Mouse (Mus musculus): Measurements from ENCODE around the gene Wdr44. TPM values are rescaled to one million over a fixed set of nuclear protein-coding genes. Genes with fewer than 3 reads are reported as not detected.

Wdr44 gene
- polyA plus RNA-seq, 1 experiment from 2014 or later, result 18.0 TPM

DNA sequence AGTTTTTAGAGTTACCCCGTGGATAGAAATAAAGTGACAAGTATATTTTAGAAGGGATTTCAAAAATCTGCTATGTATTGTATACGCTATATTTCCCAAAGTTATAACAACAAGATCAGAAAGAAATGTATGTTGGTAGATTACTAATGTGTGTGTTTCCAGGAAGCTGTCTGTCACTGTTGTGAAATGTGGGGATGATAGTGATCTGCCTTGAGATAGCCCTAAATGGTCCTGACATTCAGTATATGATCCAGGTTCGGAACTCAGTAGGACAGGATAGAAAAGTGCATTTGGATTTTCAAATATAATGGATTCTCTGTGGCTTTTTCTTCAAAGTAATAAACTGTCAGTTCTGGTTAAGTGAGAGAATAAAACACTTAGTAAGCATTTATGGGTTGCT is 1.7 kb downstream of the Wdr44 start:
- H3K9me3 ChIP-seq (ENCODE audit: control insufficient read depth, low read length), result no peaks in the 10 kb centered on the region
- no peaks in the 10 kb centered on the region for H3K4me1 ChIP-seq (replicated peaks; ENCODE audit: control insufficient read depth, insufficient read depth, low read length)
- no peaks in the 10 kb centered on the region for H3K36me3 ChIP-seq (ENCODE audit: control insufficient read depth, insufficient read depth)
- WGBS, result 85% methylated on average over 3 of the region's 3 CpGs
- H3K27me3 ChIP-seq (replicated peaks; ENCODE audit: control insufficient read depth, insufficient read depth, low read length), result no peaks in the 10 kb centered on the region
- H3K9ac ChIP-seq (replicated peaks; ENCODE audit: low read depth, low read length), result no peak overlapping the region
- H3K27ac ChIP-seq (ENCODE audit: low read length), result no peak overlapping the region
- H3K4me3 ChIP-seq (replicated peaks; ENCODE audit: low read length), result no peak overlapping the region
- H3K4me2 ChIP-seq (ENCODE audit: low read length), result peak overlapping the region; percentile 28; the same call in 1 of the 2 replicates
- ATAC-seq, result no peak

GRCm38 (mm10) chrX:23695109-23695508 is 2.3 kb downstream of the Wdr44 start:
- no peaks in the 10 kb centered on the region for H3K9me3 ChIP-seq (ENCODE audit: control insufficient read depth, low read length)
- no peak for ATAC-seq
- H3K4me3 ChIP-seq (replicated peaks; ENCODE audit: low read length), result no peak overlapping the region
- no peak overlapping the region for H3K4me2 ChIP-seq (ENCODE audit: low read length)
- no peaks in the 10 kb centered on the region for H3K27me3 ChIP-seq (replicated peaks; ENCODE audit: control insufficient read depth, insufficient read depth, low read length)
- no peaks in the 10 kb centered on the region for H3K36me3 ChIP-seq (ENCODE audit: control insufficient read depth, insufficient read depth)
- H3K27ac ChIP-seq (ENCODE audit: low read length), result no peak overlapping the region
- H3K9ac ChIP-seq (replicated peaks; ENCODE audit: low read depth, low read length), result no peak overlapping the region
- H3K4me1 ChIP-seq (replicated peaks; ENCODE audit: control insufficient read depth, insufficient read depth, low read length), result no peaks in the 10 kb centered on the region

GRCm38 (mm10) chrX:23697346-23697745 is 4.5 kb downstream of the Wdr44 start:
- Histone ChIP-seq H3K9ac (replicated peaks; ENCODE audit: low read depth, low read length) (no peak overlapping the region), H3K27me3 (replicated peaks; ENCODE audit: control insufficient read depth, insufficient read depth, low read length) (no peaks in the 10 kb centered on the region), H3K4me1 (replicated peaks; ENCODE audit: control insufficient read depth, insufficient read depth, low read length) (no peaks in the 10 kb centered on the region), H3K9me3 (ENCODE audit: control insufficient read depth, low read length) (no peaks in the 10 kb centered on the region), H3K4me3 (replicated peaks; ENCODE audit: low read length) (no peak overlapping the region), H3K36me3 (ENCODE audit: control insufficient read depth, insufficient read depth) (no peaks in the 10 kb centered on the region), H3K4me2 (ENCODE audit: low read length) (no peak overlapping the region), H3K27ac (ENCODE audit: low read length) (no peak overlapping the region)
- WGBS, result 82% methylated on average over 2 of the region's 2 CpGs
- ATAC-seq, result no peak

DNA sequence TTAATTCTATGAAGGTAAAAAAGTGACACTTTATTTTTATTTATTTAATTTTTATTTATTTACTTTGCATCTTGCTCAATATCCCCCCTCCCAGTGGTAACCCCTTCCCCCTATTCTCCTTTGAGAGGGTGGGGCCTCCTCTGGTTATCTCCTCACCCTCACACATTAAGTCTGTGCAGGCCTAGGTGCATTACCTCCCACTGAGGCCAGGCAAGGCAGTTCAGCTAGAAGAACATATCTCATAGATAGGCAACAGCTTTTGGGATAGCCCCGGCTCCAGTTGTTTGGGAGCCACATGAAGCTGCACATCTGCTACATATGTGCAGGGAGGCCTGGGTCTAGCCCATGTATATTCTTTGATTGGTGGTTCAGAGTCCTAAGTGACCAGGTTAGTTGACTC is 6.2 kb downstream of the Wdr44 start:
- Histone ChIP-seq H3K4me2 (ENCODE audit: low read length) (no peak overlapping the region), H3K4me3 (replicated peaks; ENCODE audit: low read length) (no peak overlapping the region), H3K9ac (replicated peaks; ENCODE audit: low read depth, low read length) (no peak overlapping the region), H3K36me3 (ENCODE audit: control insufficient read depth, insufficient read depth) (no peaks in the 10 kb centered on the region), H3K27ac (ENCODE audit: low read length) (no peak overlapping the region), H3K9me3 (ENCODE audit: control insufficient read depth, low read length) (no peaks in the 10 kb centered on the region), H3K4me1 (replicated peaks; ENCODE audit: control insufficient read depth, insufficient read depth, low read length) (no peaks in the 10 kb centered on the region), H3K27me3 (replicated peaks; ENCODE audit: control insufficient read depth, insufficient read depth, low read length) (no peaks in the 10 kb centered on the region)
- 95% methylated on average over 1 of the region's 1 CpGs for WGBS
- no peak for ATAC-seq

GRCm38 (mm10) chrX:23717247-23717646 is 24.4 kb downstream of the Wdr44 start:
- H3K27ac ChIP-seq (ENCODE audit: low read length), result no peak overlapping the region
- no peaks in the 10 kb centered on the region for H3K27me3 ChIP-seq (replicated peaks; ENCODE audit: control insufficient read depth, insufficient read depth, low read length)
- H3K36me3 ChIP-seq (ENCODE audit: control insufficient read depth, insufficient read depth), result no peaks in the 10 kb centered on the region
- H3K9me3 ChIP-seq (ENCODE audit: control insufficient read depth, low read length), result no peaks in the 10 kb centered on the region
- no peak for ATAC-seq
- WGBS, result 83% methylated on average over 1 of the region's 1 CpGs
- no peak overlapping the region for H3K4me2 ChIP-seq (ENCODE audit: low read length)
- no peak overlapping the region for H3K9ac ChIP-seq (replicated peaks; ENCODE audit: low read depth, low read length)
- H3K4me1 ChIP-seq (replicated peaks; ENCODE audit: control insufficient read depth, insufficient read depth, low read length), result no peaks in the 10 kb centered on the region
- H3K4me3 ChIP-seq (replicated peaks; ENCODE audit: low read length), result no peak overlapping the region

DNA sequence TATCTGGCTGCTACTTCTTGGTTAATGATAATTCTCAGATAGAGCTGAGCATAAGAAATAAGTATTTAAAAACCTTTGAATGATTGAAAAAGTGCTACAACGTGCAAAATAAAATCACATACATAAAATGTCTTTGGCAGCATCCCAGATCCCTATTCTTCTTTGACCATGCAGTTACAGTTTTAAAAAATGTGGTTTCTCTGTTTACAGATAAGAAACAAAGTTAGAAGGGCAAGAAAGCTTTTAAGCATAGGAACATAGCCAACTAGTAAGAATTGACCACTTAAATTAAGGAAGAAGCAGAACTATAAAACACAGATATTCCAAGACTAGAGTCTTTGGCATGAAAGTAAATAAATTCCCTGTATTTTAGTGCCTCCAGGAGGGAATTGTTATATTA is 34.6 kb downstream of the Wdr44 start:
- no peaks in the 10 kb centered on the region for H3K9me3 ChIP-seq (ENCODE audit: control insufficient read depth, low read length)
- 88% methylated on average over 1 of the region's 1 CpGs for WGBS
- no peak overlapping the region for H3K9ac ChIP-seq (replicated peaks; ENCODE audit: low read depth, low read length)
- H3K4me3 ChIP-seq (replicated peaks; ENCODE audit: low read length), result no peak overlapping the region
- no peak overlapping the region for H3K27ac ChIP-seq (ENCODE audit: low read length)
- no peaks in the 10 kb centered on the region for H3K36me3 ChIP-seq (ENCODE audit: control insufficient read depth, insufficient read depth)
- H3K4me1 ChIP-seq (replicated peaks; ENCODE audit: control insufficient read depth, insufficient read depth, low read length), result no peaks in the 10 kb centered on the region
- no peak for ATAC-seq
- no peak overlapping the region for H3K4me2 ChIP-seq (ENCODE audit: low read length)
- H3K27me3 ChIP-seq (replicated peaks; ENCODE audit: control insufficient read depth, insufficient read depth, low read length), result no peaks in the 10 kb centered on the region

DNA sequence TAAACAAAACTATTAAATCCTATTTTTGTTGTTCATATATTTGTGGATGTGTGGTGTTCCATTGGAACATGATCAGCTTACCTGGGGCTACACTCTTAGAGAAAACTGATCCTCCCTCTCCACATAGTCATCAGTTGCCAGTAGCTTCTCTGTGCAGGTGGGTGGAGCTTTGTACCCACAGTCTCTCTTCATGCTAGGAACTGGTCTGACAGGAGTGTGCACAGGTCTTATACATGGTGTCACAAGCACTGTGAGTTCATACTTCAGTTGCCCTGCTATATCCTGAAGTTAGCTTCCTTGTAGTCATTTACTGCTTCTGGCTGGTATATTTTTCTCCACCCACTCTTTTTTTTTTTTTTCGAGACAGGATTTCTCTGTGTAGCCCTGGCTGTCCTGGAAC is 61.8 kb downstream of the Wdr44 start:
- Histone ChIP-seq H3K27ac (ENCODE audit: low read length) (no peak overlapping the region), H3K27me3 (replicated peaks; ENCODE audit: control insufficient read depth, insufficient read depth, low read length) (no peaks in the 10 kb centered on the region), H3K4me3 (replicated peaks; ENCODE audit: low read length) (no peak overlapping the region), H3K4me2 (ENCODE audit: low read length) (no peak overlapping the region), H3K9ac (replicated peaks; ENCODE audit: low read depth, low read length) (no peak overlapping the region), H3K36me3 (ENCODE audit: control insufficient read depth, insufficient read depth) (no peaks in the 10 kb centered on the region), H3K9me3 (ENCODE audit: control insufficient read depth, low read length) (no peaks in the 10 kb centered on the region), H3K4me1 (replicated peaks; ENCODE audit: control insufficient read depth, insufficient read depth, low read length) (no peaks in the 10 kb centered on the region)
- 70% methylated on average over 1 of the region's 1 CpGs for WGBS
- no peak for ATAC-seq

GRCm38 (mm10) chrX:23767849-23768248 is 75.0 kb downstream of the Wdr44 start:
- no peaks in the 10 kb centered on the region for H3K36me3 ChIP-seq (ENCODE audit: control insufficient read depth, insufficient read depth)
- no peak overlapping the region for H3K4me3 ChIP-seq (replicated peaks; ENCODE audit: low read length)
- H3K9ac ChIP-seq (replicated peaks; ENCODE audit: low read depth, low read length), result no peak overlapping the region
- H3K4me1 ChIP-seq (replicated peaks; ENCODE audit: control insufficient read depth, insufficient read depth, low read length), result no peaks in the 10 kb centered on the region
- WGBS, result 81% methylated on average over 1 of the region's 1 CpGs
- H3K27ac ChIP-seq (ENCODE audit: low read length), result no peak overlapping the region
- no peaks in the 10 kb centered on the region for H3K27me3 ChIP-seq (replicated peaks; ENCODE audit: control insufficient read depth, insufficient read depth, low read length)
- no peak for ATAC-seq
- no peaks in the 10 kb centered on the region for H3K9me3 ChIP-seq (ENCODE audit: control insufficient read depth, low read length)
- H3K4me2 ChIP-seq (ENCODE audit: low read length), result no peak overlapping the region

- ATAC-seq, result no peak
- Histone ChIP-seq H3K4me3 (replicated peaks; ENCODE audit: low read length) (no peak overlapping the region), H3K27me3 (replicated peaks; ENCODE audit: control insufficient read depth, insufficient read depth, low read length) (no peaks in the 10 kb centered on the region), H3K27ac (ENCODE audit: low read length) (no peak overlapping the region), H3K4me1 (replicated peaks; ENCODE audit: control insufficient read depth, insufficient read depth, low read length) (no peaks in the 10 kb centered on the region), H3K9me3 (ENCODE audit: control insufficient read depth, low read length) (no peaks in the 10 kb centered on the region), H3K36me3 (ENCODE audit: control insufficient read depth, insufficient read depth) (no peaks in the 10 kb centered on the region), H3K4me2 (ENCODE audit: low read length) (no peak overlapping the region), H3K9ac (replicated peaks; ENCODE audit: low read depth, low read length) (no peak overlapping the region)
- WGBS, result 78% methylated on average over 3 of the region's 3 CpGs
These were observed 114.3 kb downstream of the Wdr44 start for GRCm38 (mm10) chrX:23807125-23807524.

DNA sequence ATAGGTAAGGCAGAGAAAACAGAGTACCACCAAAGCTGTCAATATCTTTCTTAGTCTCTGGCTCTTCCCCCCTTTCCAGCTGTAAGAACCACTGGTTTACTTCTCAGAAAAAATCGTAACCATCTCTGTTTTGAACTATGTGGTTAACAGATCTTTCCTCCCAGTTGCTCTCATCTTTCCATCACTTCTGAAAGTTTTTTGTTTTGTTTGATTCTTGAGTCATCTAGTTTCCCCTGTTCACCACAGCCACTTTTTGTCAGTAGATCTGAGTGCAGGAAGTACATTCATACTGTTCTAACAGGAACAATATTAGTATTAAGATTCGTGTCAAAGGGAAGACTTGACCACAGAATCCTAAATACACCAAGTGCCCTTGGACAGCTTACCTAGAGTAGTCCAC is 117.5 kb downstream of the Wdr44 start:
- Histone ChIP-seq H3K27ac (ENCODE audit: low read length) (no peak overlapping the region), H3K4me3 (replicated peaks; ENCODE audit: low read length) (no peak overlapping the region), H3K36me3 (ENCODE audit: control insufficient read depth, insufficient read depth) (no peaks in the 10 kb centered on the region), H3K4me2 (ENCODE audit: low read length) (no peak overlapping the region), H3K27me3 (replicated peaks; ENCODE audit: control insufficient read depth, insufficient read depth, low read length) (no peaks in the 10 kb centered on the region), H3K9ac (replicated peaks; ENCODE audit: low read depth, low read length) (no peak overlapping the region), H3K9me3 (ENCODE audit: control insufficient read depth, low read length) (no peaks in the 10 kb centered on the region), H3K4me1 (replicated peaks; ENCODE audit: control insufficient read depth, insufficient read depth, low read length) (no peaks in the 10 kb centered on the region)
- ATAC-seq, result no peak
- WGBS, result 93% methylated on average over 2 of the region's 2 CpGs
